Mouse (Mus musculus): ENCODE data around the gene Vmn1r204. TPM values are rescaled to one million over a fixed set of nuclear protein-coding genes. Genes with fewer than 3 reads are reported as not detected.

Vmn1r204 gene
- polyA plus RNA-seq (2014; fragmentation: Illumina TruSeq; extraction: RNeasy Lipid Tissue Mini Kit (QIAGEN cat#74804); ENCODE audit: low read depth, low replicate concordance), result not detected

DNA sequence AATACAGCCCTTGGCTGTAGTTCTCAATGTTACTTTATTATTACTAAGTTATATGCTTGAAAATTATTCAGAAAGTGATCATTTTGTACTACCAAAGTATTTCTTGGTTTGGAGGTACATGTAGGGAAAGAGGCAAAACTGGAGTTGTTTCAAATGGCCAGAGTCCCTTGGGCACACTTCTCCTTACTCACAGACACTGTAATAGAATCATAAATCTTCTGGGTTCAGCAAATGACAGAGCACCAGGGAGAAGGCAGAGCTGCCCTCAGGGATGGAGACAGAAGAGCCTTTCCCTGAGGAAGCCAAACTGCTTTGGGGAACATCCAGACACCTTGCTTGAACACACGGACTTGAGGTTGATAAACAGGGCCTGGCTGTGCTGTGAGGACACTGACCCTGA lies at the start of gene Vmn1r204:
TSS of gene Vmn1r204 (plus strand) at position 301 of the 400 bp plus-strand sequence.

DNA sequence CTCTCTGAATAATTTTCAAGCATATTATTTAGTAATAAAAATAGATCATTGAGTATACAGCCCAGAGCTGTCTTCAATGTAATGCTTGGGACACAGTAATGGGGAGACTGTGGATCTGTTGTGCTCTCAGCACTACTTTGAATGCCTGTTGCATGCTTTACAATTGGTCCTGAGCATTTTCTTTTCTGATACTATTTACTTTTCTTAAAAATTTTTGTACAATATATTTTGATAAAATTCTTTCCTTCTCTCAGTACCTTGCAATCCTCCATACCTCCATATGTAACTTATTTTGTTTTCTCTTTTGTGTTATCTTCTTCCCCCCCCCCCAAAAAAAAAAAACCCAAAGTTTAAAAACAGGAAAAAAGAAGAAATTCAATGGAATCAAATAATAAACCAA lies 47.7 kb upstream of the Vmn1r204 start, which contains the start of gene Vmn1r202:
TSS of gene Vmn1r202 (minus strand) at position 101 of the 400 bp plus-strand sequence.

DNA sequence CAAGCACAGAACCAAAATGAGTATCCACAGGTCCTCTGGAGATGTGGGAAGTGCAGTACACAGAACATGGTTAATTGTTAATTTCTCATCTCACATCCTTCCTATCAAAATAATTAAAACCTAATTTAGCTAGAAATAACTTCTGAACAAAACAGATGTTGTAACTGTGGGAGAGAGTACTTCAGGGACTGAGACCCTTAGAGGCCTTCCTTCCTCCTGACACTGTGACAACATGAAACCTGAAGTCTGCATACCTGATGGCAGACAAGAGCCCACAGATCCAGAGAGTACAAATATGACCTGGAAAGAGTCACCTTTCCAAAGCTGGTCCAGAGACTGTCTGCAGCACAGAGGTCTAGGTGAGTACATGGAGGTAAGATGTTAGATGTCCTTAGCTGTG lies 35.2 kb upstream of the Vmn1r204 start, which contains the start of gene Vmn1r203:
TSS of gene Vmn1r203 (plus strand) at position 301 of the 400 bp plus-strand sequence.

DNA sequence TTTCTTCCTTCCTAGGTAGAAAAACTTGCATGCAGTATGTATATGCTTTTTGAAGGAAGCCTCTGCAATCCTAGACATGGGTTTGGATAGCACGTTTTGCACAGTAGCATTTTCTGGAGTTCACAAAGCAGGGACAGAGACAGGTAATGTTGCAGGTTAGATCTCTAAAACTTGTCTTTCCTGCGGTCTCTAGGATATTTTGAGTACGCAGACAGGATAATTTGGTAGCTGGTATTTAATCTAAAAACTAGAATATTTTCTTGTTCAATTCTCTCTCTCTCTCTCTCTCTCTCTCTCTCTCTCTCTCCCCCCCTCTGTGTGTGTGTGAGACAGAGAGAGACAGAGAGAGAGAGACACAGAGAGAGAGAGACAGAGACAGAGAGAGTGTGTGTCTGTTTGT lies 39.9 kb downstream of the Vmn1r204 start, which contains the start of gene Vmn1r205:
TSS of gene Vmn1r205 (minus strand) at position 101 of the 400 bp plus-strand sequence.

Other genes with a start within 250 kb of the Vmn1r204 start
- not detected for gene Vmn1r197, start 228.6 kb upstream of the Vmn1r204 start, polyA plus RNA-seq (2014; fragmentation: Illumina TruSeq; extraction: RNeasy Lipid Tissue Mini Kit (QIAGEN cat#74804); ENCODE audit: low read depth, low replicate concordance)
- not detected for gene Vmn1r198, start 202.8 kb upstream of the Vmn1r204 start, polyA plus RNA-seq (2014; fragmentation: Illumina TruSeq; extraction: RNeasy Lipid Tissue Mini Kit (QIAGEN cat#74804); ENCODE audit: low read depth, low replicate concordance)
- not detected for gene Vmn1r199, start 173.4 kb upstream of the Vmn1r204 start, polyA plus RNA-seq (2014; fragmentation: Illumina TruSeq; extraction: RNeasy Lipid Tissue Mini Kit (QIAGEN cat#74804); ENCODE audit: low read depth, low replicate concordance)
- gene Vmn1r200, start 162.8 kb upstream of the Vmn1r204 start, polyA plus RNA-seq (2014; fragmentation: Illumina TruSeq; extraction: RNeasy Lipid Tissue Mini Kit (QIAGEN cat#74804); ENCODE audit: low read depth, low replicate concordance), result not detected
- gene Vmn1r201, start 81.3 kb upstream of the Vmn1r204 start, polyA plus RNA-seq (2014; fragmentation: Illumina TruSeq; extraction: RNeasy Lipid Tissue Mini Kit (QIAGEN cat#74804); ENCODE audit: low read depth, low replicate concordance), result not detected
- gene Vmn1r202, start 47.8 kb upstream of the Vmn1r204 start, polyA plus RNA-seq (2014; fragmentation: Illumina TruSeq; extraction: RNeasy Lipid Tissue Mini Kit (QIAGEN cat#74804); ENCODE audit: low read depth, low replicate concordance), result not detected
- not detected for gene Vmn1r203, start 35.1 kb upstream of the Vmn1r204 start, polyA plus RNA-seq (2014; fragmentation: Illumina TruSeq; extraction: RNeasy Lipid Tissue Mini Kit (QIAGEN cat#74804); ENCODE audit: low read depth, low replicate concordance)
- gene Vmn1r205, start 39.8 kb downstream of the Vmn1r204 start, polyA plus RNA-seq (2014; fragmentation: Illumina TruSeq; extraction: RNeasy Lipid Tissue Mini Kit (QIAGEN cat#74804); ENCODE audit: low read depth, low replicate concordance), result not detected
- gene Vmn1r206, start 71.1 kb downstream of the Vmn1r204 start, polyA plus RNA-seq (2014; fragmentation: Illumina TruSeq; extraction: RNeasy Lipid Tissue Mini Kit (QIAGEN cat#74804); ENCODE audit: low read depth, low replicate concordance), result not detected
- not detected for gene Vmn1r207-ps, start 176.4 kb downstream of the Vmn1r204 start, polyA plus RNA-seq (2014; fragmentation: Illumina TruSeq; extraction: RNeasy Lipid Tissue Mini Kit (QIAGEN cat#74804); ENCODE audit: low read depth, low replicate concordance)
- not detected for gene Vmn1r208, start 224.2 kb downstream of the Vmn1r204 start, polyA plus RNA-seq (2014; fragmentation: Illumina TruSeq; extraction: RNeasy Lipid Tissue Mini Kit (QIAGEN cat#74804); ENCODE audit: low read depth, low replicate concordance)